ENCODE assay signal across 15 mouse cellular contexts in genomic region chr12:105068911-105069310, GRCm38 (mm10). TPM values are rescaled to one million over a fixed set of nuclear protein-coding genes. Genes with fewer than 3 reads are reported as not detected.
DNase-seq lines count a peak whose midpoint lies in the region; ATAC-seq lines count a peak whose summit lies in the region.
"Had no signal": no experiment of that assay in that cellular context is flagged by ENCODE, and none has a peak within 500 bp of the region (broad histone marks: within the 10 kb centered on the region; RNA-seq: fewer than 3 reads in every experiment).

No protein-coding gene starts in this region.

- no peak overlapping the region for H3K4me3 ChIP-seq in midbrain, embryonic 16.5 days (ENCODE audit: low read depth, low read length)
- H3K4me3 ChIP-seq: forebrain, embryonic 12.5 days; layer of hippocampus, adult 2 months; lung, embryonic 15.5 days had no signal

- DNase-seq in CD4-positive helper T cell, adult 2 months (ENCODE audit: low read depth, low spot score): peak; percentile 66
- DNase-seq in thymus, postnatal 14 days: peak; percentile 41
- no peak for DNase-seq in adipocyte (ENCODE audit: low spot score)
- DNase-seq in kidney, postnatal 25 days: no peak
- DNase-seq: cerebellum, adult 18-20 months; heart, adult 18-20 months; kidney, adult 2 months had no signal

- no peaks in the 10 kb centered on the region for H3K4me1 ChIP-seq in midbrain, embryonic 16.5 days (ENCODE audit: control insufficient read depth, insufficient read depth, low read length)
- H3K4me1 ChIP-seq: lung, embryonic 15.5 days had no signal

- 90% methylated on average over 5 of the region's 5 CpGs for WGBS in midbrain, embryonic 16.5 days

- H3K9ac ChIP-seq in midbrain, embryonic 16.5 days (ENCODE audit: low read depth, low read length): no peak overlapping the region
- H3K9ac ChIP-seq: forebrain, embryonic 12.5 days; lung, embryonic 15.5 days had no signal

- H3K27me3 ChIP-seq in midbrain, embryonic 16.5 days (ENCODE audit: control insufficient read depth, insufficient read depth, low read depth, low read length): no peaks in the 10 kb centered on the region
- H3K27me3 ChIP-seq: forebrain, embryonic 12.5 days; lung, embryonic 15.5 days had no signal

- ATAC-seq in common myeloid progenitor, adult 5-6 weeks (replicated peaks; ENCODE audit: low read depth, poor library complexity, severe bottlenecking): peak; percentile 76
- ATAC-seq in megakaryocyte, adult 5-6 weeks (ENCODE audit: poor library complexity, severe bottlenecking): peak; percentile 57
- no peak for ATAC-seq in midbrain, embryonic 16.5 days
- ATAC-seq: hindbrain, embryonic 16.5 days; Patski had no signal

- H3K4me2 ChIP-seq in midbrain, embryonic 16.5 days (ENCODE audit: low read length): no peak overlapping the region
- H3K4me2 ChIP-seq: forebrain, embryonic 12.5 days; lung, embryonic 15.5 days had no signal

- no peak overlapping the region for H3K27ac ChIP-seq in midbrain, embryonic 16.5 days (ENCODE audit: low read length)
- H3K27ac ChIP-seq: forebrain, embryonic 12.5 days; layer of hippocampus, adult 2 months; lung, embryonic 15.5 days had no signal

- H3K36me3 ChIP-seq in midbrain, embryonic 16.5 days (ENCODE audit: control insufficient read depth, insufficient read depth, low read length): no peaks in the 10 kb centered on the region
- H3K36me3 ChIP-seq: forebrain, embryonic 12.5 days; lung, embryonic 15.5 days had no signal

- no peaks in the 10 kb centered on the region for H3K9me3 ChIP-seq in midbrain, embryonic 16.5 days (replicated peaks; ENCODE audit: control insufficient read depth, low read length, poor library complexity, severe bottlenecking)
- H3K9me3 ChIP-seq: forebrain, embryonic 12.5 days; lung, embryonic 15.5 days had no signal

RNA-seq across cellular contexts. Expression of gene Glrx5, which starts 36.4 kb away (rescaled TPM):
- 30.1 and 42.8 TPM in 2 replicates for total RNA-seq in common myeloid progenitor, adult 5-6 weeks (2017)
- 24.8 and 35.1 TPM in 2 replicates for total RNA-seq in megakaryocyte, adult 5-6 weeks (2015)
- 10.0 and 10.7 TPM in 2 replicates for total RNA-seq in megakaryocyte, adult 5-6 weeks (2017)
- 138 and 154 TPM in 2 replicates for polyA plus RNA-seq in midbrain, embryonic 16.5 days (2015; fragmentation: Nextera tagmentation; extraction: Ambion mirVana)

RNA-seq across cellular contexts. Expression of gene Syne3, which starts 59.3 kb away (rescaled TPM):
- total RNA-seq in common myeloid progenitor, adult 5-6 weeks (2017): 23.0 and 25.3 TPM in 2 replicates
- total RNA-seq in megakaryocyte, adult 5-6 weeks (2015): 14.1 and 17.8 TPM in 2 replicates
- total RNA-seq in megakaryocyte, adult 5-6 weeks (2017): 26.9 and 28.4 TPM in 2 replicates
- polyA plus RNA-seq in midbrain, embryonic 16.5 days (2015; fragmentation: Nextera tagmentation; extraction: Ambion mirVana): 0.16 and 0.25 TPM in 2 replicates

Comparison
In these comparisons a context has a peak if more than half of its experiments do, and no peak if none do; other contexts are left out.
1. DNase-seq: peak in CD4-positive helper T cell, adult 2 months (single experiment) and thymus, postnatal 14 days (single experiment); none in adipocyte (single experiment) and kidney, postnatal 25 days (0 of 2).